Mouse (Mus musculus) small intestine, adult 2 months (tissue): Measurements from ENCODE around the gene Prkcsh.

Source experiments
- CTCF ChIP-seq: fragments of 200-500 bp; IDR thresholded peaks from 2 replicates; pipeline ENCODE4 v1.5.1; 2012; ENCODE audit warnings: low read depth, mild to moderate bottlenecking, control low read depth, inconsistent platforms, low read length, moderate library complexity, mixed read lengths; ENCODE audit not compliant: insufficient replicate concordance, insufficient read length; ENCODE audit errors: extremely low read depth
- POLR2A ChIP-seq: fragments of 200-500 bp; IDR thresholded peaks from 2 replicates; pipeline ENCODE4 v1.6.1; 2012; ENCODE audit warnings: low read depth, mild to moderate bottlenecking, control low read depth, inconsistent platforms, low read length, moderate library complexity

DNA sequence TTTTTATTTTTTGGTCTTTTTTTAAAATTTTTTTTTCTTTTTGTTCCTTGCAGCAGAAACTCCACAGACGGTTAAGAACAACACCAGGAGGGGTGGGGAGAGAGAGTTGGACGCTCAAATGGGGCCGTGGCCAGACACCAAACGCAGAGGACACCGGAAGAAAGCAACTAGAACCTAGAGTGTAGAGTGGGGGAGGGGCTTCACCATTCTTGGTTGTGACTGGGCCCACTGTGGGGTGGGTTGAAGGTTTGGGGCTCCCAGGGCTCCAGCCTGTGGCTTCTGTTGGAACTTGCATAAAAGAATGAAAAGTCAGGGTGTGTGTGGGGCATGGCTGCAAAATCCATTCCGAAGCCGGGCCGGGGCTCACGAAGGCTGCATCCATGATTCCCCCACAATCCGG, 13.6 kb downstream of the Prkcsh start:
- TF ChIP-seq POLR2A, result no peak
- no peak for TF ChIP-seq CTCF
